Mouse (Mus musculus) spleen, adult 2 months (tissue): ENCODE data around the gene Eef1akmt2.

Source experiments
- CTCF ChIP-seq: fragments of 200-500 bp; IDR thresholded peaks from 2 replicates; pipeline ENCODE4 v1.5.1; 2011; ENCODE audit warnings: mild to moderate bottlenecking, inconsistent platforms; ENCODE audit not compliant: insufficient read depth, insufficient read length, insufficient replicate concordance; ENCODE audit errors: extremely low read depth
- POLR2A ChIP-seq: fragments of 200-500 bp; IDR thresholded peaks from 2 replicates; pipeline ENCODE4 v1.6.1; 2011; ENCODE audit warnings: low read depth, low read length, inconsistent platforms

DNA sequence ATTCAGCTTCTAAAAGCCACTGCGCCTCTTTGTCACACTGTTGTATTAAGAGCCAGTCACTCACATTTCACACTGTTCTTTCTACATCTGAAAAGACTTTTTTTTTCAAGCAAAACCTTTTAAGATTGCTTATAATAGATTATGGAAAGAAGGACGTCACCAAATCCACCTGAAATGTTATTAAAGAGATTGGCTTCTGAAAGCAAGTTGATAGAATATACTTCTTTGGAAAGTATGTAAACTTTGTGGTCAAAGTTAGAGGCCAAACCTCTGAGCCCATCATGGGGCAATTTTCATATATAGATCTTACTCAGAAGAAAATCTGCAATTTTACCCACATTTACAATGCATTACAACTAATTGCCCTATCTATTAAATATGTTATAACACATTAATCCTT is 35.9 kb downstream of the Eef1akmt2 start:
- no peak for TF ChIP-seq CTCF
- no peak for TF ChIP-seq POLR2A
